In genomic region chr5:103762850-103763254, GRCm38 (mm10) we compare ENCODE assay signal across 10 mouse cellular contexts.
DNase-seq lines count a peak whose midpoint lies in the region; ATAC-seq lines count a peak whose summit lies in the region.
"Had no signal": no experiment of that assay in that cellular context is flagged by ENCODE, and none has a peak within 500 bp of the region (broad histone marks: within the 10 kb centered on the region; RNA-seq: fewer than 3 reads in every experiment).

No protein-coding gene starts in this region.

- no peak overlapping the region for H3K4me2 ChIP-seq in limb, embryonic 12.5 days
- peak overlapping the region; percentile 54 for H3K4me2 ChIP-seq in liver, embryonic 16.5 days (ENCODE audit: low read depth, low read length)
- H3K4me2 ChIP-seq in hindbrain, embryonic 13.5 days, result no peak overlapping the region
- H3K4me2 ChIP-seq: intestine, embryonic 15.5 days had no signal

- 72% methylated on average over 4 of the region's 4 CpGs for WGBS in limb, embryonic 12.5 days
- WGBS in limb, embryonic 10.5 days, result 76% methylated on average over 4 of the region's 4 CpGs
- 10% methylated on average over 4 of the region's 4 CpGs for WGBS in liver, embryonic 16.5 days (ENCODE audit: insufficient replicate concordance)
- 86% methylated on average over 4 of the region's 4 CpGs for WGBS in hindbrain, embryonic 13.5 days

- intact Hi-C loops in left cerebral cortex, postnatal 36 days (cut with DNase I), result no loop called here

- no peak for ATAC-seq in limb, embryonic 12.5 days (ENCODE audit: insufficient number of reproducible peaks, insufficient read depth, low FRiP score, low TSS enrichment, low read depth)
- ATAC-seq in granulocyte monocyte progenitor cell, adult 5-6 weeks (replicated peaks; ENCODE audit: poor library complexity, severe bottlenecking), result peak; percentile 39
- no peak for ATAC-seq in liver, embryonic 16.5 days (ENCODE audit: low read depth)
- ATAC-seq in monocyte, adult 5-6 weeks (replicated peaks; ENCODE audit: insufficient number of reproducible peaks, low FRiP score, low TSS enrichment, poor library complexity, severe bottlenecking), result no peak
- no peak for ATAC-seq in hindbrain, embryonic 13.5 days (ENCODE audit: low FRiP score)
- ATAC-seq: intestine, embryonic 15.5 days had no signal

- H3K27me3 ChIP-seq in limb, embryonic 12.5 days, result no peaks in the 10 kb centered on the region
- no peaks in the 10 kb centered on the region for H3K27me3 ChIP-seq in limb, embryonic 10.5 days (ENCODE audit: low read depth, poor library complexity, severe bottlenecking)
- no peaks in the 10 kb centered on the region for H3K27me3 ChIP-seq in liver, embryonic 16.5 days (ENCODE audit: control insufficient read depth, insufficient read depth, low read depth, low read length)
- H3K27me3 ChIP-seq in hindbrain, embryonic 13.5 days, result no peaks in the 10 kb centered on the region
- H3K27me3 ChIP-seq: intestine, embryonic 15.5 days had no signal

- H3K9me3 ChIP-seq in limb, embryonic 12.5 days, result peaks cover 9% of the 10 kb centered on the region
- peaks cover 5% of the 10 kb centered on the region; the same call in 1 of the 2 replicates for H3K9me3 ChIP-seq in limb, embryonic 10.5 days (replicated peaks)
- peaks cover 4% of the 10 kb centered on the region for H3K9me3 ChIP-seq in liver, embryonic 16.5 days (replicated peaks; ENCODE audit: control insufficient read depth, low read length)
- 0 out of 2 replicates have a peak, but pooled peaks cover 3% of the 10 kb centered on the region for H3K9me3 ChIP-seq in hindbrain, embryonic 13.5 days
- H3K9me3 ChIP-seq: intestine, embryonic 15.5 days had no signal

- no peaks in the 10 kb centered on the region; the same call in 1 of the 2 replicates for H3K36me3 ChIP-seq in limb, embryonic 12.5 days
- H3K36me3 ChIP-seq in limb, embryonic 10.5 days, result peaks cover 5% of the 10 kb centered on the region; the same call in 1 of the 2 replicates
- peaks cover 20% of the 10 kb centered on the region for H3K36me3 ChIP-seq in liver, embryonic 16.5 days (ENCODE audit: control insufficient read depth, insufficient read depth)
- H3K36me3 ChIP-seq in hindbrain, embryonic 13.5 days, result no peaks in the 10 kb centered on the region; the same call in 1 of the 2 replicates

- no peak overlapping the region for H3K4me3 ChIP-seq in limb, embryonic 12.5 days (replicated peaks)
- H3K4me3 ChIP-seq in limb, embryonic 10.5 days, result no peak overlapping the region
- H3K4me3 ChIP-seq in liver, embryonic 16.5 days (ENCODE audit: low read depth, low read length), result peak overlapping the region; percentile 39
- no peak overlapping the region for H3K4me3 ChIP-seq in hindbrain, embryonic 13.5 days
- H3K4me3 ChIP-seq: intestine, embryonic 15.5 days had no signal

- DNase-seq in limb, embryonic 10.5 days (ENCODE audit: low spot score), result no peak
- DNase-seq in thymus, postnatal 14 days, result peak; percentile 68
- no peak for DNase-seq in left cerebral cortex, postnatal 36 days (ENCODE audit: low spot score in 2 of 2)
- DNase-seq: lung, postnatal 4 days had no signal

- peaks cover 27% of the 10 kb centered on the region for H3K4me1 ChIP-seq in limb, embryonic 12.5 days (replicated peaks)
- peaks cover 25% of the 10 kb centered on the region for H3K4me1 ChIP-seq in limb, embryonic 10.5 days
- peaks cover 69% of the 10 kb centered on the region for H3K4me1 ChIP-seq in liver, embryonic 16.5 days (ENCODE audit: control insufficient read depth, low read depth, low read length)
- peaks cover 13% of the 10 kb centered on the region for H3K4me1 ChIP-seq in hindbrain, embryonic 13.5 days (replicated peaks)

- no peak overlapping the region for H3K9ac ChIP-seq in limb, embryonic 12.5 days (replicated peaks)
- H3K9ac ChIP-seq in liver, embryonic 16.5 days (ENCODE audit: low read depth, low read length), result peak overlapping the region; percentile 55
- H3K9ac ChIP-seq in hindbrain, embryonic 13.5 days, result no peak overlapping the region
- H3K9ac ChIP-seq: intestine, embryonic 15.5 days had no signal

- 0 out of 2 replicates have a peak overlapping the region, but pooled peaks have one; percentile 35 for H3K27ac ChIP-seq in limb, embryonic 12.5 days
- no peak overlapping the region for H3K27ac ChIP-seq in limb, embryonic 10.5 days
- H3K27ac ChIP-seq in liver, embryonic 16.5 days (ENCODE audit: low read length), result peak overlapping the region; percentile 82
- no peak overlapping the region for H3K27ac ChIP-seq in hindbrain, embryonic 13.5 days
- H3K27ac ChIP-seq: intestine, embryonic 15.5 days had no signal

Comparison
In these comparisons a context has a peak if more than half of its experiments do, and no peak if none do; other contexts are left out.
1. H3K27ac ChIP-seq: peak in limb, embryonic 12.5 days (single experiment) and liver, embryonic 16.5 days (single experiment); none in limb, embryonic 10.5 days (single experiment) and hindbrain, embryonic 13.5 days (single experiment).